Mouse (Mus musculus) C2C12 (cell line): Measurements from ENCODE around the gene Ehf. TPM values are rescaled to one million over a fixed set of nuclear protein-coding genes. Genes with fewer than 3 reads are reported as not detected.
A peak's percentile ranks its signal among the peaks of the same experiment; 100 is the strongest.

Source experiments
- H3K27me3 ChIP-seq: one replicate; pipeline ENCODE4 v1.6.1; 2011; ENCODE audit not compliant: control insufficient read depth, insufficient read depth, insufficient read length
- H3K36me3 ChIP-seq: one replicate; pipeline ENCODE4 v1.6.1; 2011; ENCODE audit not compliant: control insufficient read depth, insufficient read depth
- H3K4me3 ChIP-seq: one replicate; pipeline ENCODE4 v1.5.1; 2011; ENCODE audit warnings: mild to moderate bottlenecking, control low read depth; ENCODE audit not compliant: poor library complexity, insufficient read depth, severe bottlenecking
- H3K79me2 ChIP-seq: one replicate; pipeline ENCODE4 v1.6.1; 2011; ENCODE audit not compliant: control insufficient read depth, insufficient read depth
- H3K79me3 ChIP-seq: one replicate; pipeline ENCODE4 v1.6.1; 2011; ENCODE audit warnings: low read depth, control low read depth
- H3ac ChIP-seq: one replicate; pipeline ENCODE3; 2011; ENCODE audit warnings: low read depth; ENCODE audit not compliant: control insufficient read depth, insufficient read length
- CEBPB ChIP-seq: IDR thresholded peaks from one replicate; pipeline ENCODE4 v1.6.1; 2011; ENCODE audit warnings: low read depth, mild to moderate bottlenecking, control low read depth, moderate library complexity
- CTCF ChIP-seq: IDR thresholded peaks from one replicate; pipeline ENCODE4 v1.5.1; 2011; ENCODE audit not compliant: control insufficient read depth, insufficient read depth, insufficient read length
- FOSL1 ChIP-seq: IDR thresholded peaks from one replicate; pipeline ENCODE4 v1.8.0; 2011; ENCODE audit warnings: mild to moderate bottlenecking, low read length; ENCODE audit not compliant: poor library complexity, insufficient read depth, severe bottlenecking
- MAX ChIP-seq: IDR thresholded peaks from one replicate; pipeline ENCODE4 v1.6.1; 2011; ENCODE audit warnings: mild to moderate bottlenecking, control low read depth
- MYOD1 ChIP-seq: IDR thresholded peaks from one replicate; pipeline ENCODE4 v1.6.1; 2011; ENCODE audit warnings: low read depth; ENCODE audit not compliant: control insufficient read depth, insufficient read length
- MYOG ChIP-seq: IDR thresholded peaks from one replicate; pipeline ENCODE4 v1.6.1; 2011; ENCODE audit not compliant: control insufficient read depth, insufficient read length; ENCODE audit errors: extremely low read depth
- USF1 ChIP-seq: IDR thresholded peaks from one replicate; pipeline ENCODE4 v1.6.1; 2011; ENCODE audit warnings: low read depth, mild to moderate bottlenecking, control low read depth, moderate library complexity
- long read RNA-seq, 2 experiments: library from polyadenylated mRNA; unstranded; transcript quantifications; one replicate each; pipeline ENCODE4 v2.0.0; 2019 to 2020
- polyA plus RNA-seq: library from polyadenylated mRNA; unstranded; fragments of >200 nt; fragmentation: generic; extraction: Trizol; gene quantifications from one replicate; pipeline ENCODE4 v1.2.1, GENCODE M21; 2012; ENCODE audit warnings: missing spikeins

Gene Ehf
- polyA plus RNA-seq: not detected
- long read RNA-seq, experiment 1: 0 reads
- long read RNA-seq, experiment 2: 0 reads

DNA sequence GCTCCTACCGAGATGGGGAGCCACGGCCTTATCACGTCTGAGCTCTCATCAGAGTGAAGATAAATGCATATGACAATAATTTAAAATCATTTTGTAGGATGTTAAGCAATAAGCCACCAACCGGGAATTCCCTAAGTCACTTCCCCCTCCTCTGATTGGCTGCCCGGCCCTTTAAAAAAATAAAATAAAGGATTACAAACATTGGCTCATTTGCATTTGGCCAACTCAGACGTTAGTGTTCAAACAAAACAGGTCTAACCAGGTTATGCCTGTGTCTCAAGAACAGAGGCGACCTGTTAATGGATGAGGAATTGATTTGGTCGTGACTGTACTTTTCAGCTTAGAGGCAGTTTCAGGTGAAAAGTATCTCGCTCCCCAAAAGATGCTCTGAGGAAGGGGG lies at the start of gene Ehf:
Ehf (minus strand) TSS at position 147 of the 400 bp plus-strand sequence.
- TF ChIP-seq MYOD1 (no peak), CEBPB (no peak), USF1 (no peak), CTCF (no peak), FOSL1 (no peak), MYOG (no peak)
- Histone ChIP-seq H3K4me3 (no peak within 1 kb of the TSS), H3K79me2 (no peaks in the 10 kb centered on the region), H3K36me3 (no peaks in the 10 kb centered on the region), H3K79me3 (no peaks in the 10 kb centered on the region), H3ac (no peak within 1 kb of the TSS), H3K27me3 (peaks cover 32% of the 10 kb centered on the region)

DNA sequence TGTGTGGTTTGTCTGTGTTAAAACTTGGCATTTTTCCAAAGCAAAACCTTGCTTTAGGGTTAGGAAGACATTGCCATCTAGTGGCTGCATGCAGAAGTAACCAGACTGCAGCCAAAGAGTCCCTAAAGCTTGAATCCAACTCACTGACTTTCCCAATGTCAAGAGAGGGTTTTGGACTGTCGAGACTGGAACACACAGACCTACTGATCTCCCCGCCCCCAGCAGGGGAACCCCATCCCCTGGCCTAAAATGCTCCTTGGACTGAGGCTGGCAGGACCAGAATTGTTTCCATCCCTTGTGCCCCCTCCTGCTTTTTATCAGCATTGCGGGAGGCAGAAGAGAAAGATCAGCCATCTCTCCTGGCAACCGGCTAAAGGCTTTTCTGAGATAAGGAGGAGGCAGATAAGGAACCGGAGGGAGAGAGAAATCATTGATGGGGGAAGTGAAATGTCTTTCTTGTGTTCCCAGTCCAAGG lies 44.4 kb upstream of the Ehf start:
- Histone ChIP-seq H3K79me3 (no peaks in the 10 kb centered on the region), H3ac (no peak overlapping the region), H3K27me3 (peaks cover 28% of the 10 kb centered on the region), H3K79me2 (no peaks in the 10 kb centered on the region), H3K4me3 (no peak overlapping the region), H3K36me3 (no peaks in the 10 kb centered on the region)
- TF ChIP-seq CTCF: no peak
- TF ChIP-seq MYOG: no peak

DNA sequence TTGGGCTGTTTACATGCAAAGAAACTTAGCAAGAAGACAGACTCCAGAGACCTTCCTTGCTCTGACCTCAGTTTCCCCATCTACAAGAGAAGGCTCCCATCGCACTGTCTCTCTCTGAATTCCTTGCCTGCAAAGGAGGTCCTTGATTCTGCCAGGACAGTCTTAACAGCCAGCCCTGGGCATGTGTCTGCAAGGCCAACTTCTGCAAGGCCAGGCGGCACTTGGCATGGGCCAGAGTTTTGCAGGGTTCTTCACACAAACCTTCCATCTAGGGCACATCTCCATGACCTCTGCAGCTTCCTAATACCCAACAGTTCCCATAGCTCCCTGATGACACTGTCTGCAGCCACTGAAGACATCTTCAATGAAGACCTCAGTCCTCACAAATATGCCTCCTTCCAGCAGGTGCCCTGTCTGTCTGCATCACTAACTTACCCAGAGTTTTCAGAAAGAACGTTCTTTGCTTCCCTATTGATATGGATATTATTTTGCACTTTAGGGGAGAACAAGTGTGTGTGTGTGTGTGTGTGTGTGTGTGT lies 43.7 kb upstream of the Ehf start:
- no peaks in the 10 kb centered on the region for H3K79me2 ChIP-seq
- H3ac ChIP-seq: no peak overlapping the region
- H3K79me3 ChIP-seq: no peaks in the 10 kb centered on the region
- H3K4me3 ChIP-seq: no peak overlapping the region
- no peaks in the 10 kb centered on the region for H3K36me3 ChIP-seq
- peaks cover 25% of the 10 kb centered on the region for H3K27me3 ChIP-seq
- TF ChIP-seq MAX (no peak), CEBPB (no peak), CTCF (no peak), MYOG (no peak), FOSL1 (no peak), MYOD1 (no peak), USF1 (no peak)

DNA sequence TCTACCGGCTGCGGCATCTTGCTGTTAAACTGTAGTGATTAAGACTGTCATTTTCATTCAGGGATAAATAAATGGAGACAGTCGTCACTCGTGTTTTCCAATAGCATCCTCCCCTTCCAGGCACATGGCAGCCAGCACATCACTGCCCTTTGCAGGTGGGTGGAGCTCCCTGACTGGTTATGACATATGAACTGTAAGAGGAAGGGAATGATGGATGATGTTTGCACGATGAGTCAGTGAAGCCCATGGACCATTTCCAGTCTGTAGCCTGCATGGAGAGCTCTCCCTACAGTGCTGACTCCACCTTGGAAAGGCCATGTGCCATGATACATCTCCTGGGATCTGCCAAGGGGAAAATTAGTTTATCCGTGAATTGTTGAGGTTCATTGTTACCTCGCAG lies 40.5 kb upstream of the Ehf start:
- Histone ChIP-seq H3K79me2 (no peaks in the 10 kb centered on the region), H3K4me3 (no peak overlapping the region), H3K27me3 (peaks cover 29% of the 10 kb centered on the region), H3K36me3 (no peaks in the 10 kb centered on the region), H3K79me3 (no peaks in the 10 kb centered on the region), H3ac (no peak overlapping the region)
- no peak for TF ChIP-seq USF1
- TF ChIP-seq MAX: peak; percentile 40

DNA sequence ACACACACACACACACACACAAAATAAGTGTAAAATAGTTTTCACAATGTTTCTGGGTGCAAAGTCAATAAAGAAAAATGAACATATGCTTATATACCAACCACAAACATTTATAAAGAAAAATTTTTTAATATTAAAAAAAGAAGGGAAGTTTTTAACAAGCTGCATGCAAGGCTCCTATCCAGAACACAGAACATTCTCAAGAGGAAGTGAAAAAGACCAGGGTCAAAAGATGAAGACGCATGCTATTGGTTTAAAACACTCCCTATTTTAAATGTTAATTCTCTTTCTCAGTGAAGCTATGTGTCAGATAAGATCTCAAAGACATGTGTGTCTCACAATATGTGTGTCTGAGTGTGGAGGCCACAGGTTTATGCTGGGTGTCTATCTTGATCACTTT lies 39.0 kb upstream of the Ehf start:
- TF ChIP-seq CTCF: no peak
- TF ChIP-seq CEBPB: no peak
- TF ChIP-seq FOSL1: no peak
- TF ChIP-seq USF1: no peak
- no peak for TF ChIP-seq MAX
- TF ChIP-seq MYOG: no peak
- TF ChIP-seq MYOD1: no peak
- Histone ChIP-seq H3K27me3 (peaks cover 26% of the 10 kb centered on the region), H3K4me3 (no peak overlapping the region), H3K36me3 (no peaks in the 10 kb centered on the region), H3ac (no peak overlapping the region), H3K79me3 (no peaks in the 10 kb centered on the region), H3K79me2 (no peaks in the 10 kb centered on the region)

DNA sequence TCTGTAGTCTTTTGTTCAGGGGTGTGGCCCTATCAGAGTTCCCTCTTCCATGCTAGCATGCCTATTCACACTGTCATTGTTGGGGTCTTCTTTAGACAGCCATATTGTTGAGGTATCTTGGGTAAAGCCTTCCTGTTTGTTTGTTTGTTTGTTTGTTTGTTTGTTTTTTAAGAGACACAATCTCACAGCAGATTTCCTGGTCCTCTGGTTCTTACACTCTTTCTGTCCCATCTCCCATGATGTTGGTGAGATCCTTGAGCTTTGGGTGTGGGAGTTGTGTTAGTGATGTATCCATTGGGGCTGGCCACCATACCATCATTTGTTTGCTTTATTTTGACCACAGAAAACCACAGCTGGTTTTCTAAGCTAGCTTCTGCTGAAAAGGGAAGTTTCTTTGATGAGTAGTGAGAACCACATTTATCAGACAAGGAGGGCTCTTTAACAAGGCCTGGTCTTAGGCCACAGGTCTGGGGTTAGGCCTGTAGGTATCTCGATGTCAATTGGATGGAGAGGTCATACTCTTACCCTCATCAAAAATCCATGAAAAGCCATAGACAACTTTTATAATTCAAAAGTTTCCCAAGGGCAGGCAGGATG lies 38.4 kb upstream of the Ehf start:
- no peak overlapping the region for H3K4me3 ChIP-seq
- no peak for TF ChIP-seq CEBPB
- no peak for TF ChIP-seq USF1
- TF ChIP-seq CTCF: no peak
- no peak for TF ChIP-seq MYOD1
- TF ChIP-seq MAX: no peak
- no peak for TF ChIP-seq FOSL1
- TF ChIP-seq MYOG: no peak

More for the DNA sequence above, 38.4 kb upstream of the Ehf start:
- Histone ChIP-seq H3K79me3 (no peaks in the 10 kb centered on the region), H3ac (no peak overlapping the region), H3K79me2 (no peaks in the 10 kb centered on the region), H3K27me3 (peaks cover 28% of the 10 kb centered on the region), H3K36me3 (no peaks in the 10 kb centered on the region)
